Mouse (Mus musculus) midbrain, embryonic 10.5 days (tissue): Measurements from ENCODE around the gene Srgap1. TPM values are rescaled to one million over a fixed set of nuclear protein-coding genes. Genes with fewer than 3 reads are reported as not detected.

Experiments
- DNase-seq: peaks from one replicate; pipeline ENCODE4 v3.0.0-alpha.2; 2017; ENCODE audit warnings: low spot score
- H3K27ac ChIP-seq: fragments of 300-500 bp; sonication (generic); replicated peaks from 2 replicates; pipeline ENCODE4 v1.5.1; 2016; ENCODE audit warnings: mild to moderate bottlenecking
- H3K27me3 ChIP-seq: fragments of 300-500 bp; sonication (generic); 2 replicates; pipeline ENCODE4 v1.6.1; 2016; ENCODE audit warnings: low read depth, mild to moderate bottlenecking; ENCODE audit not compliant: poor library complexity, severe bottlenecking
- H3K36me3 ChIP-seq: fragments of 300-500 bp; sonication (generic); 2 replicates; pipeline ENCODE4 v1.6.1; 2016; ENCODE audit warnings: mild to moderate bottlenecking, moderate library complexity
- H3K4me1 ChIP-seq: fragments of 300-500 bp; sonication (generic); 2 replicates; pipeline ENCODE4 v1.6.1; 2016
- H3K4me3 ChIP-seq: fragments of 300-500 bp; sonication (generic); 2 replicates; pipeline ENCODE4 v1.5.1; 2016; ENCODE audit warnings: mild to moderate bottlenecking, moderate library complexity
- H3K9me3 ChIP-seq: fragments of 300-500 bp; sonication (generic); replicated peaks from 2 replicates; pipeline ENCODE4 v1.6.1; 2016; ENCODE audit warnings: mild to moderate bottlenecking
- WGBS: fragments of 180-500 bp; shearing (Covaris S2); methylation state at CpG from one replicate; pipeline ENCODE4 v1.1.7; 2016; 5-methylcytosine and 5-hydroxymethylcytosine counted together
- polyA plus RNA-seq: library from polyadenylated mRNA; unstranded; fragments of >200 nt; fragmentation: Nextera tagmentation; extraction: Ambion mirVana; gene quantifications from 2 replicates; pipeline ENCODE4 v1.2.1, GENCODE M21; 2016

Srgap1 gene
- polyA plus RNA-seq, 1 experiment from 2014 or later = 11.5 TPM

GRCm38 (mm10) chr10:121830335-121831307, 216.5 kb downstream of the Srgap1 start:
- Histone ChIP-seq H3K4me1 (peaks cover 15% of the 10 kb centered on the region), H3K27me3 (no peaks in the 10 kb centered on the region), H3K36me3 (peaks cover 27% of the 10 kb centered on the region; the same call in 1 of the 2 replicates), H3K9me3 (no peaks in the 10 kb centered on the region), H3K4me3 (no peak overlapping the region), H3K27ac (peak overlapping the region; percentile 39)
- no peak for DNase-seq
- whole genome bisulfite sequencing = 81% methylated on average over 29 of the region's 29 CpGs

GRCm38 (mm10) chr10:121829800-121830303, 217.3 kb downstream of the Srgap1 start:
- no peaks in the 10 kb centered on the region for H3K9me3 ChIP-seq
- no peak overlapping the region for H3K4me3 ChIP-seq
- H3K4me1 ChIP-seq = peaks cover 15% of the 10 kb centered on the region
- H3K27ac ChIP-seq = peak overlapping the region; percentile 39; the same call in 1 of the 2 replicates
- H3K27me3 ChIP-seq = no peaks in the 10 kb centered on the region
- WGBS = 91% methylated on average over 5 of the region's 5 CpGs
- no peak for DNase-seq
- H3K36me3 ChIP-seq = peaks cover 25% of the 10 kb centered on the region

- Histone ChIP-seq H3K4me3 (no peak overlapping the region), H3K27ac (no peak overlapping the region), H3K27me3 (no peaks in the 10 kb centered on the region), H3K9me3 (no peaks in the 10 kb centered on the region), H3K4me1 (peaks cover 15% of the 10 kb centered on the region), H3K36me3 (peaks cover 16% of the 10 kb centered on the region)
- DNase-seq = no peak
- WGBS = 69% methylated on average over 6 of the region's 6 CpGs
These were observed 218.1 kb downstream of the Srgap1 start for GRCm38 (mm10) chr10:121829034-121829433.

GRCm38 (mm10) chr10:121822674-121823073, 224.4 kb downstream of the Srgap1 start:
- Histone ChIP-seq H3K9me3 (no peaks in the 10 kb centered on the region), H3K4me1 (no peaks in the 10 kb centered on the region), H3K27me3 (no peaks in the 10 kb centered on the region), H3K27ac (no peak overlapping the region), H3K4me3 (no peak overlapping the region), H3K36me3 (peaks cover 36% of the 10 kb centered on the region)
- DNase-seq = no peak
- WGBS = 80% methylated on average over 5 of the region's 5 CpGs

- 88% methylated on average over 7 of the region's 7 CpGs for WGBS
- Histone ChIP-seq H3K27ac (no peak overlapping the region), H3K9me3 (no peaks in the 10 kb centered on the region), H3K36me3 (peaks cover 37% of the 10 kb centered on the region), H3K4me1 (no peaks in the 10 kb centered on the region), H3K27me3 (no peaks in the 10 kb centered on the region), H3K4me3 (no peak overlapping the region)
- no peak for DNase-seq
These were observed 226.3 kb downstream of the Srgap1 start for GRCm38 (mm10) chr10:121820846-121821245.

- no peak overlapping the region for H3K4me3 ChIP-seq
- no peaks in the 10 kb centered on the region for H3K27me3 ChIP-seq
- no peaks in the 10 kb centered on the region; the same call in 1 of the 2 replicates for H3K4me1 ChIP-seq
- DNase-seq = no peak
- no peak overlapping the region for H3K27ac ChIP-seq
- peaks cover 42% of the 10 kb centered on the region for H3K36me3 ChIP-seq
- no peaks in the 10 kb centered on the region for H3K9me3 ChIP-seq
- 84% methylated on average over 7 of the region's 7 CpGs for WGBS
These were observed 229.1 kb downstream of the Srgap1 start for GRCm38 (mm10) chr10:121817983-121818382.

GRCm38 (mm10) chr10:121807771-121808170, 239.3 kb downstream of the Srgap1 start:
- no peaks in the 10 kb centered on the region for H3K9me3 ChIP-seq
- H3K4me3 ChIP-seq = no peak overlapping the region
- no peaks in the 10 kb centered on the region for H3K27me3 ChIP-seq
- no peak overlapping the region for H3K27ac ChIP-seq
- peaks cover 20% of the 10 kb centered on the region for H3K36me3 ChIP-seq
- H3K4me1 ChIP-seq = peaks cover 12% of the 10 kb centered on the region
- no peak for DNase-seq
- 92% methylated on average over 11 of the region's 11 CpGs for WGBS

- Histone ChIP-seq H3K36me3 (peaks cover 29% of the 10 kb centered on the region), H3K9me3 (no peaks in the 10 kb centered on the region), H3K4me1 (peaks cover 12% of the 10 kb centered on the region), H3K4me3 (no peak overlapping the region), H3K27me3 (no peaks in the 10 kb centered on the region), H3K27ac (no peak overlapping the region)
- DNase-seq = peak; percentile 27
- WGBS = 41% methylated on average over 11 of the region's 11 CpGs
These were observed 240.3 kb downstream of the Srgap1 start for GRCm38 (mm10) chr10:121806806-121807205.

GRCm38 (mm10) chr10:121805933-121806341, 241.2 kb downstream of the Srgap1 start:
- H3K27ac ChIP-seq = peak overlapping the region; percentile 46; the same call in 1 of the 2 replicates
- no peak overlapping the region for H3K4me3 ChIP-seq
- no peaks in the 10 kb centered on the region for H3K27me3 ChIP-seq
- H3K9me3 ChIP-seq = no peaks in the 10 kb centered on the region
- no peak for DNase-seq
- peaks cover 34% of the 10 kb centered on the region for H3K36me3 ChIP-seq
- H3K4me1 ChIP-seq = peaks cover 12% of the 10 kb centered on the region
- WGBS = 70% methylated on average over 11 of the region's 11 CpGs

- H3K27me3 ChIP-seq = no peaks in the 10 kb centered on the region
- H3K4me1 ChIP-seq = peaks cover 12% of the 10 kb centered on the region
- H3K4me3 ChIP-seq = no peak overlapping the region
- no peaks in the 10 kb centered on the region for H3K9me3 ChIP-seq
- no peak overlapping the region for H3K27ac ChIP-seq
- 94% methylated on average over 13 of the region's 13 CpGs for WGBS
- peaks cover 48% of the 10 kb centered on the region for H3K36me3 ChIP-seq
- no peak for DNase-seq
These were observed 242.6 kb downstream of the Srgap1 start for GRCm38 (mm10) chr10:121804551-121804950.

GRCm38 (mm10) chr10:121800041-121800440, 247.1 kb downstream of the Srgap1 start:
- DNase-seq = no peak
- no peaks in the 10 kb centered on the region for H3K9me3 ChIP-seq
- 92% methylated on average over 13 of the region's 13 CpGs for WGBS
- H3K4me3 ChIP-seq = no peak overlapping the region
- no peak overlapping the region for H3K27ac ChIP-seq
- no peaks in the 10 kb centered on the region for H3K4me1 ChIP-seq
- H3K36me3 ChIP-seq = peaks cover 74% of the 10 kb centered on the region
- no peaks in the 10 kb centered on the region for H3K27me3 ChIP-seq

GRCm38 (mm10) chr10:121796027-121796802, 250.9 kb downstream of the Srgap1 start:
- WGBS = 88% methylated on average over 8 of the region's 8 CpGs
- Histone ChIP-seq H3K36me3 (peaks cover 72% of the 10 kb centered on the region), H3K27ac (no peak overlapping the region), H3K27me3 (no peaks in the 10 kb centered on the region), H3K9me3 (no peaks in the 10 kb centered on the region), H3K4me3 (no peak overlapping the region), H3K4me1 (0 out of 2 replicates have a peak, but pooled peaks cover 1% of the 10 kb centered on the region)
- DNase-seq = no peak
